Mouse (Mus musculus) liver, adult (tissue): ENCODE measurements around the gene Ncln.

Experiments
- GATA4 ChIP-seq: IDR thresholded peaks from 2 replicates; pipeline ENCODE4 v1.6.1; 2014; ENCODE audit warnings: mild to moderate bottlenecking, low read length; ENCODE audit not compliant: insufficient replicate concordance

Ncln gene

DNA sequence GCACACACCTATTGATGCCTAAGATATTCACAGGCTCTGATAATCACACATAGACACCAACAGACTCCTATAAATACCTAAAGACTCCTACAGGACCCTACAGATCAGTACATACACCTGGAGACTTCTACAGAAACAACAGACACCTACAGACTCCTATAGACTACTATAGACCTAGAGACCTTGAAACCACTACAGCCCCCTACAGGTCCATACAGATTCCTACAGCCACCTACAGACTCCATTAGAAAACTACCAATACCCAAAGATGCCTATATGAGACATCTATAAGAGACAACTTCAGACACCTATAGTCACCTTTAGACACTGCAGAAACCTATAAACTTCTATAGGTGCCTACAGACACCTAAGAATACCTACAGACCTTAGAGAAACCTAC, 55.2 kb downstream of the Ncln start:
- TF ChIP-seq GATA4: no peak
